Mouse (Mus musculus) cerebellum, adult 18-20 months (tissue): ENCODE measurements around the gene Tnfsf12.

Experiments used
- DNase-seq, 2 experiments: peaks; one replicate each; pipeline ENCODE4 v3.0.0; 2021

Gene Tnfsf12

GRCm38 (mm10) chr11:69680136-69680855 lies 15.4 kb downstream of the Tnfsf12 start:
- DNase-seq = no peak

GRCm38 (mm10) chr11:69679144-69679543 lies 16.5 kb downstream of the Tnfsf12 start:
- no peak for DNase-seq

- DNase-seq = peak; percentile 99 to 100
Observed at GRCm38 (mm10) chr11:69672211-69672706, 23.4 kb downstream of the Tnfsf12 start, which contains the start of gene Eif4a1. Gene Eif4a1, minus strand, starts transcription at chr11:69672423.

- DNase-seq = no peak
Observed at GRCm38 (mm10) chr11:69671726-69672124, 23.9 kb downstream of the Tnfsf12 start.

- peak; percentile 93 to 97 for DNase-seq
Observed at GRCm38 (mm10) chr11:69670786-69671725, 24.6 kb downstream of the Tnfsf12 start.

GRCm38 (mm10) chr11:69666665-69667005 lies 29.0 kb downstream of the Tnfsf12 start:
- DNase-seq = no peak

GRCm38 (mm10) chr11:69665961-69666664 lies 29.5 kb downstream of the Tnfsf12 start, which contains the start of gene Cd68:
Gene Cd68, minus strand, starts transcription at chr11:69666153.
- DNase-seq = no peak

- DNase-seq = no peak
Observed at GRCm38 (mm10) chr11:69665457-69665960, 30.1 kb downstream of the Tnfsf12 start.

GRCm38 (mm10) chr11:69664841-69665240 lies 30.8 kb downstream of the Tnfsf12 start:
- DNase-seq = no peak

- DNase-seq = no peak
Observed at GRCm38 (mm10) chr11:69663795-69664194, 31.9 kb downstream of the Tnfsf12 start.

GRCm38 (mm10) chr11:69662967-69663671 lies 32.5 kb downstream of the Tnfsf12 start:
- DNase-seq = no peak

GRCm38 (mm10) chr11:69662213-69662966 lies 33.3 kb downstream of the Tnfsf12 start, which contains the start of gene Mpdu1:
Gene Mpdu1, minus strand, starts transcription at chr11:69662642.
- peak; percentile 93 to 96 for DNase-seq

GRCm38 (mm10) chr11:69661221-69661881 lies 34.3 kb downstream of the Tnfsf12 start:
- DNase-seq = no peak

- no peak for DNase-seq
Observed at GRCm38 (mm10) chr11:69657462-69657881, 38.2 kb downstream of the Tnfsf12 start.

- peak; percentile 49 to 61 for DNase-seq
Observed at GRCm38 (mm10) chr11:69656617-69657461, 38.8 kb downstream of the Tnfsf12 start.

GRCm38 (mm10) chr11:69656065-69656455 lies 39.6 kb downstream of the Tnfsf12 start:
- DNase-seq = no peak

GRCm38 (mm10) chr11:69655264-69656064 lies 40.2 kb downstream of the Tnfsf12 start, which contains the start of gene Sox15:
Gene Sox15, plus strand, starts transcription at chr11:69655314.
- peak; percentile 74 to 83 for DNase-seq

GRCm38 (mm10) chr11:69654760-69655159 lies 40.9 kb downstream of the Tnfsf12 start:
- DNase-seq = no peak

- no peak for DNase-seq
Observed at GRCm38 (mm10) chr11:69653399-69653798, 42.2 kb downstream of the Tnfsf12 start.
